Mouse (Mus musculus) thymus, postnatal 4 days (tissue): Measurements from ENCODE around the gene Tpst2.
A peak's percentile ranks its signal among the peaks of the same experiment; 100 is the strongest.

Experiments used
- DNase-seq: peaks from one replicate; pipeline ENCODE4 v3.0.0; 2021

Tpst2 gene

DNA sequence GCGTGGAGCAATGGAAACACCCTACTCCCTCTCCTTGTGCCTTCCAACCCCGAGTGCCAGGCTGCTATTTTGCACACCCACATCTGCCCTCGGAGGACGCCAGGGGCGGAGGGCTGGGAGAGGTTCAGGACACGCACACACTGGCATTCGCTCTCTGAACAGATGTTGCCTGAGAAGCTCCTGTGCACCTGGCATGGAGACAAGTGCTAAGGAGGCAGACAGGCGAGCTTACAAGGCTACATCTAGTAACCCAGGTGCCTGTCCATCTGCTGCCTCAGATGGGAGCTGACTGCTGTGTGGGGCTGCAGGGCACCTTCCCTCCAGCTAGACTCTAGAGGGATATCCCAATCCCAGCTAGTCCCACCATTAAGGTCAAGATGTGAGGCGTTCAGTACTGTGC lies 20.0 kb upstream of the Tpst2 start:
- no peak for DNase-seq

DNA sequence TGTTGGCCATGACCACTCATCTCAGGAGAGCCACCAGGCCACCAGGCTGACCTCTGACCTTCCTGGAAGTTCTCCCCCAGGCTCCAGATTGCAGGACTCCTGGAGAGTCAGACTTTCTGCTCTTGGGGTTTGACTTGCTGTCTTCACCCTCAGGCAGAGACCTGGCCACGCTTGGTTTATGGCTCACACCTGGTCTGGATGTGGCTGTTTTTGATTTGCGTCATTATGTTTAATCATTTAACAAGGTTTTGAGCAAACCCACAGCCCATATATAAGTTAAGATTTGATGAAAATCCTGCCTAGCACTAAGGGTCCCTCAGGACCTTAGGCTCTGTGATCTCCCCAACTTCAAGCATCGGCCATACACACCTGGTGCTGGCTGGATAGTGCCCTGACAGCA lies 18.6 kb upstream of the Tpst2 start:
- no peak for DNase-seq

- no peak for DNase-seq
Measured at GRCm38 (mm10) chr5:112259862-112260650, 16.4 kb upstream of the Tpst2 start.

GRCm38 (mm10) chr5:112260818-112261217 lies 15.7 kb upstream of the Tpst2 start:
- no peak for DNase-seq

GRCm38 (mm10) chr5:112264099-112264498 lies 12.4 kb upstream of the Tpst2 start:
- no peak for DNase-seq

- no peak for DNase-seq
Measured at GRCm38 (mm10) chr5:112265110-112265509, 11.4 kb upstream of the Tpst2 start.

DNA sequence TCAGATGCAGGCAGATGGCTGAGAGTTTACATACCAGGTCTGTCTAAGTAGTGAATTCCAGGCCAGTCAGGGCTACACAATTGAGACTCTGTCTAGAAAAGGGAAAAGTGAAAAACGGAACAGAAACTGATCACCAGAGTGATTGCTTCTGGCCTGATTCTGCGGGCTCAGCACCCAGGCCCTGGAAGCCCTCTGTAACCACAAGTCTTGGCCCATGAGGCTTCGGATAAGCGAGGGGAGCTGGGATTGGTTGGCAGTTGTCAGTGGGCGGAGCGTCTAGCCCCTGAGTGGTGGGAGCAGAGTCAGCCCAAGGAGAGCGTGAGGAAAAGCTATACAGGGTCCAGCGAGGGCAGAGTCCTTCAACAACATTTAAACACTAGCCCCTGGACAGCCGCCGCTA lies 11.0 kb upstream of the Tpst2 start:
- no peak for DNase-seq

DNA sequence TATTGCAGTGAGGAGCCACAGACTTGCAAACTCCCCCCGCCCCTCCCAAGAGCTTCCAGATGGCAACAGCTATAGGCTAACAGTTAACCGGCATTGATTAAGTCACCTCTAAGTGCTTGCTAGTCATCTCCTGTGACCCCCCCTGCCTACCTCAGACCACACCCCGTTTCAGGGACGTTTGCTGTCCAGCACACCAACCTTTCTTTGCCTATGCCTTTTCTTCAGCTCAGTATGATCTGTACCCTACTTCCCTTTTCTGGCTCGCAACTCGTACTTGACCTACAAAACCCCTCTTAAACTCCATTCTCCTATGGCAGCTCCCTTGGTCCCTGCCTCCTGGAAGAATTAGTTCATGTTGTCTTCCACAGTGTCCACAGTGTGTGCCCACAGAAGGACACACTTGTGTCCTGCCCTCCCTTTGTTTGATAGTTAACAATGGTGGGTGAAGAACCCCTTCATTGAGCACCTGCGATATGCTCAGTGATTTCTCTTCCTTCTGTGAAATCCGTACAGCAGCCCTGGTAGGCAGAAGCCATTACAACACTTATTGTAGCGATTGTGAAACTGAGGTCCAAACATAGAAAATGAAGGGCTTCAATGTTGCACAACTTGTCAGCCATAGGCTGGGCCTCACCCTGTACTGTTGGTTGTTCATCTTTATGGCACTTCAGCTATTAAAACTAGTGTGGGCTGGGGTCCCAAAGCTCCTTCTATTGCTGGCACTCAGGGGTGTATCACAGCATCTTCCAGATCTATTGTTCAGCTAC lies 10.3 kb upstream of the Tpst2 start:
- DNase-seq, result no peak

DNA sequence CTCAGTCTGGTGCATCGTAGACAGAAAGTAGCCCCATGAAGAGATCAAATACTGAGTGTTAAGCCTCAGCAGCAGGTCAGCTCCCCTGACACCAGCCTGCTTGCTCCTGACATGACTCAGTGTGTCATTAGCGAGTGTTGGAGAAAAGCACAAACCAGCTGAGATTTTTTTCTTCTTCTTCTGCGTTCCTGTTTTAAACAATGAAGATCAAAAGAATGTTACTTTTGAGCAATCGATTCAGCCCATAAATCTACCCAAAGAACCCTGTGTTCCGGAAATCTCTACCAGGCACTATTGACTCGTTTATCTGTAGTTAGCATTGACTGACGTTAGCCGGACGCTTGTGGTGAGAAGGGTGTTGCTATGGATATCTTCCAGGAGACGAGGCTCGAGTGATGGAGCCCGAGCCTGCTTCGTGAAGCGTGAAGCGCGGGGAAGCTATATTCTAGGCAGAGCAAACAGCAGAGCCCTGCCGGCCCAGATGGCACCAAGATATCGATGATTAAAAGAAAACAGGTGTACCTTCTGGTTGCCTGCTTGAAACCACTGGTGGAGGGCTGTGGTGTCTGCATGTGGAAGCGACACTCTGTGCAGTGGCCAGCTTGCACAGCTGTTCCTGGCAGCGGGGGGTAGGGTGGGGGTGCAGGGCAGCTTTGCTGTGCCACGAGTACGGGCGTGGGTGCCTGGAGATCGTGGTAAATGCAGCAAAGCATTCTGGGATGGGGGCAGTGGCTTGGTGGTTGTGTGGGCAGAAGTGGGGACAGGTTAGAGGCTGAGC lies 5.5 kb upstream of the Tpst2 start:
- peak; percentile 72 for DNase-seq

GRCm38 (mm10) chr5:112272934-112273333 lies 3.6 kb upstream of the Tpst2 start:
- no peak for DNase-seq

- no peak for DNase-seq
Measured at GRCm38 (mm10) chr5:112273746-112274463, 2.6 kb upstream of the Tpst2 start.

DNA sequence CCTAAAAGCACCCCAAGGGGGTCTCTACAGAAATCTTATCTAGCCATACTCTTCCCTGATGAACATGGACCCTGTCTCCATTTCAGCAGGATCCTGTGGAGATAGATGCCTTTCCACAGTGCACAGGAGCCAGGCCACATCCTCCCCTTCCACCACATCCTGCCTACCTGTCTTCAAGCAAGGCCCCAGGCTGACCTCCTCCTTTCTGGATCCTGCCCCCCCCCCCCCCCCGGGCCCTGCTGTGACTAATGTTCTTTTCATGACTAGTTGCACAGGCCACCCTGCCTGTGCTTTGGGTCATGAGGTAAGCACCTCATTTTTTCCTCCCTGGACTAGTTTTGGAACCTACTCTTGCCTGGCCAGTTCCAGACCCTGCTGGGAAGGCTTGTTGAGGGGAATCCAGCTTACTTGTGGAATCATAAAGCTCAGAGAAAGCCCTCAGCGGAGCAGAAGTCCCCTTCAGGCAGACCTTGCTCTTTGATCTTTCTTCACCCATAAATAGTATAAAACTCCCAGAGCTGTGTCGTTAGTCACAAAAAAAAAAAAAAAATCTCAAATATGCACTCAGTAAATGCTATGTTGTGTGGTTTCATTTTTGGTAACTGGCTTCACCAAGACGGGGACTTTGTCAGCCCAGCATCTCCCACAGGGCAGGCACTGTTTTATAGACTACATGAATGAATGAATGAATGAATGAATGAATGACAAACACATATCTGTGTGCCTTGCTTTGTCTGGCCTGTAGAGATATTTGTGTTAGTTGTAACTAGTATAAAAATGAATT lies 1.3 kb upstream of the Tpst2 start:
- no peak for DNase-seq

GRCm38 (mm10) chr5:112276907-112277348 lies 437 bp downstream of the Tpst2 start:
- DNase-seq, result no peak

DNA sequence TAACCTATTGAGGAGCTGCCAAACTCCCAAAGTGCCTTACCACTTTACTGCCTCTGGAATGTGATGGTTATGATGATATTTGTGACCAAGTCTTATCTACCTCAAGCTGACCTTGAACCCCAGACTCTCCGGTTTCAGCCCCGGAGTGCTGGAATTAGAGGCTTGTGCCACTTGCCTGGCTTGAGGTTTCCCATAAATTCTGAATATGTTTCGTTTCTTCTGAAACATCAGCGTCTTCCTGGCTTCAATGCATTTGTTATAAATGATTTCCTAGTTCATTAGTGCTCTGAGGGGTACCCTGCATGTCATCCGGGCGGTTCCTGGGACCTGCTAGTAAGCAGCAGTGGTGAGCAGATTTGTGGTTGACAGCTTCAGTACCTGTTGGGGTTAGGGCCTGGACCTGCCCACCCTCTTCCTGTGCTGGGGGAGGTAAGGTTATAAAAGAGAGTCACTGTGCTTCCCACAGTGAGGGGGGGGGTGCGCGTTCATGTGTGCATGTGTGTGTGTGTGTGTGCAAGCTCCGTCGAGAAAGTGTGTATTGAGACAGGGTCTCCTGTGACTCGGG lies 1.5 kb downstream of the Tpst2 start:
- DNase-seq, result peak; percentile 33

GRCm38 (mm10) chr5:112279181-112280021 lies 2.9 kb downstream of the Tpst2 start:
- DNase-seq, result no peak

- DNase-seq, result no peak
Measured at GRCm38 (mm10) chr5:112280151-112280550, 3.7 kb downstream of the Tpst2 start.

GRCm38 (mm10) chr5:112280863-112281660 lies 4.6 kb downstream of the Tpst2 start:
- no peak for DNase-seq

DNA sequence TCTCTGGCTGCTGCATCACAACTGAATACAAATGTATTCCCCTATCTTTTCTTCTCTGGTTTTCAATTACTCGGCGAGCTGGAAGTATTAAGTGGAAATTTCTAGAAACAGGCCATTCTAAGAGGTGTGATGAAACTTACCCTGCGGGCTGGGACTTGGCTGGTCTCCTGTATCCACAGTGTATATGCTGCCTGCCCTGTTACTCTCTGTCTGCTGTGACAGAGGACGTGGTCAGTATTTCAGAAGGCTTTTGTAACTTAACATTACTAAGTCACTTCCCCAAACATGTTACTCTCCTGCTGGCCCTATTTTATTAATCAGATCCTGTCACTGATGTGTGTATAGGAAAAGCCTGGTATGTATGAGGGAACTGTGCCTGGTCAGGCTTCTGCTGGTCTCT lies 5.2 kb downstream of the Tpst2 start:
- DNase-seq, result no peak

- no peak for DNase-seq
Measured at GRCm38 (mm10) chr5:112282123-112282779, 5.8 kb downstream of the Tpst2 start.
